Mouse (Mus musculus): ENCODE measurements at regions not wholly inside any gene's neighbourhood (a gene's known extent, or its start where the extent isn't known, plus 50 kb on each side); places are given as distances from the start of the nearest gene placed in this dataset.

GRCm38 (mm10) chr3:81482742-81483141 is 446.5 kb downstream of the Pdgfc start:
- no peak overlapping the region for H3K27ac ChIP-seq (replicated peaks; ENCODE audit: low read depth, low read length)
- H3K4me3 ChIP-seq (ENCODE audit: insufficient read depth, low read depth, low read length) = no peak overlapping the region
- no peaks in the 10 kb centered on the region for H3K4me1 ChIP-seq (ENCODE audit: control insufficient read depth, insufficient read depth, insufficient read length, low read length)

DNA sequence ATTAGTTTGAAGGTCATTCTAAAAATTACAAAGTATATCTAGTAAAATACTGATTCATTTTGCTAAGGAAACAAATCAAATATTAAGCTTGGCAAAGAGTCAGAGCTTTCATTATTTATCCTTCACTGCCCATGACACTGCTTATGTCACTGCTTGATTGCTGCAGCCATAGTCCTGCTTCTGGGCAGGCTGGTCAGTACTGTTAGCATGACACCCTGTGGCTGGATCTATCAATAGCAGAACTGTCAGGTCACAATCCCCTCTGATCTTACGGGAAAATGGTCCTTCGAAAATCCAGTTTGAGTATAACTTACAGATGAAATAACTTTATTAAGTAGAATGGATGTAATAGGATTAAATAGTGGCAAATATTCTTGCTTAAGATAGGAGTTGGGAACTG is 447.1 kb downstream of the Pdgfc start:
- no peaks in the 10 kb centered on the region for H3K4me1 ChIP-seq (ENCODE audit: control insufficient read depth, insufficient read depth, insufficient read length, low read length)
- H3K4me3 ChIP-seq (ENCODE audit: insufficient read depth, low read depth, low read length) = no peak overlapping the region
- no peak overlapping the region for H3K27ac ChIP-seq (replicated peaks; ENCODE audit: low read depth, low read length)

DNA sequence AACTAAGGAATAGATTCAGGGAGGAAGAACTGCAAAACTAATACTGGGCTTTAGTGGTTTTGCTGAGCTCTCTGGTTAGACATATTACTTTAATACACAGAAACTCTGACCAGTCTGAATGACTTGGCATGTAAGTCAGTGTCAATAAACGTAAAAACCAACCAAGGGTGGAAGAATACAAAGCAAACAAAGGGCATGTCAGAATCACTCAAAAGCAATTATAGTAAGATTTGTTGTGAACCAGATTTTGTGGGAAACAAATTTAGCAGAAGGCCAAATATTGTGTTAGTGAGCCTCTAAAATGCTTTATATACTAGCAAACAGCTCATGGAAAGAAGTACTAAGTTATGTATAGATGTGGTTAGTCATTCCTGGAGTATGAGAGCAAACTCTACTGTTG is 427.1 kb upstream of the Ctso start:
- Histone ChIP-seq H3K27ac (replicated peaks; ENCODE audit: low read depth, low read length) (no peak overlapping the region), H3K4me3 (ENCODE audit: insufficient read depth, low read depth, low read length) (no peak overlapping the region), H3K4me1 (ENCODE audit: control insufficient read depth, insufficient read depth, insufficient read length, low read length) (no peaks in the 10 kb centered on the region)

GRCm38 (mm10) chr3:81508611-81509010 is 423.8 kb upstream of the Ctso start:
- Histone ChIP-seq H3K27ac (replicated peaks; ENCODE audit: low read depth, low read length) (no peak overlapping the region), H3K4me1 (ENCODE audit: control insufficient read depth, insufficient read depth, insufficient read length, low read length) (no peaks in the 10 kb centered on the region), H3K4me3 (ENCODE audit: insufficient read depth, low read depth, low read length) (no peak overlapping the region)

GRCm38 (mm10) chr3:81521804-81522203 is 410.6 kb upstream of the Ctso start:
- no peak overlapping the region for H3K27ac ChIP-seq (replicated peaks; ENCODE audit: low read depth, low read length)
- no peaks in the 10 kb centered on the region for H3K4me1 ChIP-seq (ENCODE audit: control insufficient read depth, insufficient read depth, insufficient read length, low read length)
- H3K4me3 ChIP-seq (ENCODE audit: insufficient read depth, low read depth, low read length) = no peak overlapping the region

- Histone ChIP-seq H3K4me1 (ENCODE audit: control insufficient read depth, insufficient read depth, insufficient read length, low read length) (no peaks in the 10 kb centered on the region), H3K4me3 (ENCODE audit: insufficient read depth, low read depth, low read length) (no peak overlapping the region), H3K27ac (replicated peaks; ENCODE audit: low read depth, low read length) (no peak overlapping the region)
Observed at GRCm38 (mm10) chr3:81530872-81531271, 401.5 kb upstream of the Ctso start.

DNA sequence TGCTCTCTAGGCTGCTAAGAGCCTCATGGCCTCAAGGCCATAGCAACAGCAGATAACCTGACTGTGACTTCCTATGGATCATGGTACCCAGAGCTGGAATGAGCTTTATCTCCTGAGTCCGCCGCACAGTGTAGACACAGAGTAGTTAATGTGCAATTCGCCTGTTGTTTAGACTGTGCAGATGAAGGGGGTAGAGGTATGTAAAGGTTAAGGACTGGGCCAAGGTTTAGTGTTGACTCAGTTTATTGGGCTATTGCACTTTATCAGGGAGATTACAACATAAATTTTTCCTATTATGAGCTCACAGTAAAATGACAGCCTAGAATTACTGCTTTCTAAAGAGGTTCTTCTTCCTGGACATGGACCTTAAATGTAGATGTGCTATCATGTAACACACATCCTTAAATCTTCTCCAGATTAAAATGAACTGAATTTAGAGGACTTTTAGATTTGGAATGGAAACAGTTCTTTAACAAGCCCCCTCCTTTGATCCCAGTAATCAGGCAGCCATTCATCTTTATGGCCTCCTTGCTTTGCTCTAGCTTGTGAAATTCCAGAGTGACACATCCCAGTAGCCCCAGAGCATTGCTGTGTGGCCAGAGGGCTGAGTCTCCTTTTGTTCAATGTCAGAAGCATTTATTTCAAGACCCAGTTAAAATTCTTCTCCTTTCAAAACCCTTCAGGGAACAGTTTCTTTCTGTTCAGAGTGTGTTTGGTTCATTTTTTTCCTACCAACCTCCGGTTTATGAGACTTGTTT is 396.8 kb upstream of the Ctso start:
- no peak overlapping the region for H3K27ac ChIP-seq (replicated peaks; ENCODE audit: low read depth, low read length)
- no peaks in the 10 kb centered on the region for H3K4me1 ChIP-seq (ENCODE audit: control insufficient read depth, insufficient read depth, insufficient read length, low read length)
- H3K4me3 ChIP-seq (ENCODE audit: insufficient read depth, low read depth, low read length) = no peak overlapping the region

DNA sequence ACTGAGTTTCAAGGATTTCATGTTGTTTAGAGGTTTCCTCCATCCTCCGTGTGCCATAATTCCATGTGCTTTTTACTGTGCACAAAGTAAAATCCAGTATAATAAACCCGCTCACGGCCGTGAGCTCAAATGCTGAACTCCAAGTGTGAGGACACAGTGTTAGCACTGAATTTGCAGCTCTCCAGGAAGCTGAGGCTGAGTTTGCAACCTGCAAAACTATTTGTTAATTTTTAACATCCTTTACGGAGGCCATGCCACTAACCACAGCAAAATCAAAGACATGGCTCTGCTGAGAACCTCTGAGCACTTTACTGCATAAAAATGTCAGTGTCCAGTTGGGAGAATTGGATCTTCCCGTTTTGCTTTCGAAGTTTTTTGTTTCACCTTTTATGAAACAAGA is 377.6 kb upstream of the Ctso start:
- Histone ChIP-seq H3K4me3 (ENCODE audit: insufficient read depth, low read depth, low read length) (no peak overlapping the region), H3K27ac (replicated peaks; ENCODE audit: low read depth, low read length) (no peak overlapping the region), H3K4me1 (ENCODE audit: control insufficient read depth, insufficient read depth, insufficient read length, low read length) (no peaks in the 10 kb centered on the region)

GRCm38 (mm10) chr3:81562610-81563258 is 369.7 kb upstream of the Ctso start:
- no peak overlapping the region for H3K27ac ChIP-seq (replicated peaks; ENCODE audit: low read depth, low read length)
- H3K4me3 ChIP-seq (ENCODE audit: insufficient read depth, low read depth, low read length) = no peak overlapping the region
- no peaks in the 10 kb centered on the region for H3K4me1 ChIP-seq (ENCODE audit: control insufficient read depth, insufficient read depth, insufficient read length, low read length)

DNA sequence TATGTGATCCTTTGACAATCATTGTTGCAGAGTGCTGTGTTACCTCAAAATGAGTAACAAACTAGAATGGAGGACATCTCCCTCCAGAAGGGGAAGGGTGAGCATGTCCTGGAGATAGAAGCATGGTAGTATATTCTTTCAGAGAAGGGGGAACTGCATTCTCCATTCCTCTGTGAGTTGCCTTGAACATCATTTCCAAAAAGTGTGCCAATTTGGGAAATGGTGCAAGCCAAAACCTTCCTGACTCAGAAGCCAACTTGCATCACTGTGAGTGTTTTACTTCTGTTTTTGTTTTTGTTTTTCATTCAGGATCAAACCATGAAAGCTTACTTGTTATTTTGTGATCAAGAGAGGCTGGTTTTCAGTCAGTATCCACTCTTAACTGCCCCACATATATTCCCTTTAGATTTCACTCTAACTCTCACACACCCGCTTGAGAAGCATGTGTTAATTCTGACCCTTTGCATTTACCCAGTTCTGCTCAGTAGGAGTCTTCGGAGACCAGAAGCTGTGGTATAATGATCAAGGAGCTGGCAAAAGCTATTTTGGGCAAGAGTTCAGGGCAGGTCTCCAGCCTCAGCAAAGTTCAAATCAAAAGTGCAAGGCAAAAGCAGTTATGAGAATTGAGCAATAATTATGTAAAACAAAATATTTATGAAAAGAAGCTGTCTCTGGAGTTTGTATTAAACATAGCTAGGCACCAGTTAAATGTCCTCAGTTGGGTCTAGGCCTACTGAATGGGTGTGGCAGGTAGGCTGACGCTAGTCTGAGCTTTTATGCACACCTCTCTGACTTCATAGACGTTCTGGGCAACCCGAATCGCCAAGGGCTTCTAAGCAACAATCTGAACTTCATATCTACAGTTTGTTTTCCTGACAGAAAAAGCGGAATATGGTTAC is 368.3 kb upstream of the Ctso start:
- peak overlapping the region; percentile 67 for H3K27ac ChIP-seq (replicated peaks; ENCODE audit: low read depth, low read length)
- no peaks in the 10 kb centered on the region for H3K4me1 ChIP-seq (ENCODE audit: control insufficient read depth, insufficient read depth, insufficient read length, low read length)
- no peak overlapping the region for H3K4me3 ChIP-seq (ENCODE audit: insufficient read depth, low read depth, low read length)

DNA sequence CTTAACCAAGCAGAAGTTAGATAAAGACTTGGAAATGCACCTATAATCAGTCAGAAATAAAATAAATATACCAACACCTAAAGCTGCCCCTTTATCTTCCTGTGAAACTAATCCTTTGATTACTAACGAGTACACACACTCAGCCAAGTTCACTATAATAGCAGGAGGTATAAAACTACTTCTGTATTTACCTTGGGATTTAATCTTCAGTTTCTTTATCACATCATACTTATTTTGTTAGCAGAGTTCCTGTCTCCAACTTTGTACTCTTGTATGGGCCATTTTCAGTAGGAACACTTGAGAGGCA is 367.7 kb upstream of the Ctso start:
- H3K4me3 ChIP-seq (ENCODE audit: insufficient read depth, low read depth, low read length) = no peak overlapping the region
- H3K27ac ChIP-seq (replicated peaks; ENCODE audit: low read depth, low read length) = peak overlapping the region; percentile 67
- H3K4me1 ChIP-seq (ENCODE audit: control insufficient read depth, insufficient read depth, insufficient read length, low read length) = no peaks in the 10 kb centered on the region

DNA sequence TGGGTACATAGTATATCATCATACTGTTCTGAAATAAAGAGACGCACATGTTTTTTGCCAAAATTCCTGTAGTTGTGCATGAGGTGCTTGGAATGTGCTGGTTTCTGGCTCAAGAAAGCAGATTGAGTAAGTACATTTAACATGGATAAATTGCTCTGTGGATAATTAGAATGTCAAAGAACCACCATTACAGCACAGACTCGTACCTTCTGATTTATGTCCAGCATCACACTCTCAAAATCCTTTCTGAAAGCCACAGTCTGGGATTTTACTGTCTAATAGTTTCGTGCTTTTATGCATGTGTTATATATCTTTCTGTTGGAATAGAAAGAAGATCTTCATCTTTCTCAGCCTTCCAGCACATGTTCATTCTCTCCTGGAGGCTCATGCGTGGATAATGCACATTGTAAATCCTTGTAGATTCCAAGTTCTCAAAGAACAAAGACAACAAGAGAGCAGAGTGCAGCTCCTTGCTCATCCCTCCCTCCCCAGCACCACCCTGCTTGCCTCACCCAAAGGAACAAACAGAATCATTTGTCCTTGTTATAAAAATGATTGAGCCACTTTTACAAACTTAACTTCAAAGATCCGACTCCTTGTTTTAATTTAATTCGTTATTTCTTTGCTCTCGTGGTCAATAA is 348.9 kb upstream of the Ctso start:
- no peak overlapping the region for H3K27ac ChIP-seq (replicated peaks; ENCODE audit: low read depth, low read length)
- H3K4me3 ChIP-seq (ENCODE audit: insufficient read depth, low read depth, low read length) = no peak overlapping the region
- no peaks in the 10 kb centered on the region for H3K4me1 ChIP-seq (ENCODE audit: control insufficient read depth, insufficient read depth, insufficient read length, low read length)

- Histone ChIP-seq H3K4me3 (ENCODE audit: insufficient read depth, low read depth, low read length) (no peak overlapping the region), H3K4me1 (ENCODE audit: control insufficient read depth, insufficient read depth, insufficient read length, low read length) (no peaks in the 10 kb centered on the region), H3K27ac (replicated peaks; ENCODE audit: low read depth, low read length) (no peak overlapping the region)
Observed at GRCm38 (mm10) chr3:81589109-81589508, 343.3 kb upstream of the Ctso start.

GRCm38 (mm10) chr3:81629157-81629556 is 303.2 kb upstream of the Ctso start:
- no peak overlapping the region for H3K27ac ChIP-seq (replicated peaks; ENCODE audit: low read depth, low read length)
- H3K4me1 ChIP-seq (ENCODE audit: control insufficient read depth, insufficient read depth, insufficient read length, low read length) = no peaks in the 10 kb centered on the region

GRCm38 (mm10) chr3:81658490-81658889 is 273.9 kb upstream of the Ctso start:
- Histone ChIP-seq H3K4me3 (ENCODE audit: insufficient read depth, low read depth, low read length) (no peak overlapping the region), H3K27ac (replicated peaks; ENCODE audit: low read depth, low read length) (no peak overlapping the region), H3K4me1 (ENCODE audit: control insufficient read depth, insufficient read depth, insufficient read length, low read length) (no peaks in the 10 kb centered on the region)

More at GRCm38 (mm10) chr3:81629157-81629556, 303.2 kb upstream of the Ctso start:
- H3K4me3 ChIP-seq (ENCODE audit: insufficient read depth, low read depth, low read length) = no peak overlapping the region
